Mouse (Mus musculus) thymus, adult 2 months (tissue): ENCODE results near the gene Zfp14. TPM values are rescaled to one million over a fixed set of nuclear protein-coding genes. Genes with fewer than 3 reads are reported as not detected.

ENCODE experiments used
- DNase-seq: peaks from one replicate; pipeline ENCODE4 v3.0.0; 2021
- H3K27ac ChIP-seq: fragments of 200-500 bp; 2 replicates; pipeline ENCODE4 v1.5.1; 2012; ENCODE audit warnings: low read length, control low read depth; ENCODE audit not compliant: control insufficient read depth, insufficient read depth
- H3K27me3 ChIP-seq: fragments of 200-500 bp; 2 replicates; pipeline ENCODE4 v1.6.1; 2012; ENCODE audit warnings: mild to moderate bottlenecking, low read length, moderate library complexity, mixed read lengths; ENCODE audit not compliant: control insufficient read depth, insufficient read depth
- H3K36me3 ChIP-seq: fragments of 200-500 bp; 2 replicates; pipeline ENCODE4 v1.6.1; 2012; ENCODE audit warnings: mild to moderate bottlenecking, low read length, moderate library complexity; ENCODE audit not compliant: control insufficient read depth, insufficient read depth
- H3K4me1 ChIP-seq: fragments of 200-500 bp; replicated peaks from 2 replicates; pipeline ENCODE4 v1.6.1; 2012; ENCODE audit warnings: low read length; ENCODE audit not compliant: control insufficient read depth, insufficient read depth
- H3K4me3 ChIP-seq: fragments of 200-500 bp; 2 replicates; pipeline ENCODE4 v1.5.1; 2012; ENCODE audit warnings: mild to moderate bottlenecking, low read length, control low read depth, moderate library complexity; ENCODE audit not compliant: control insufficient read depth, insufficient read depth
- CTCF ChIP-seq: fragments of 200-500 bp; IDR thresholded peaks from 2 replicates; pipeline ENCODE4 v1.5.1; 2012; ENCODE audit warnings: mild to moderate bottlenecking, control low read depth, low read length, moderate library complexity, borderline replicate concordance; ENCODE audit not compliant: control insufficient read depth, poor library complexity, insufficient read depth; ENCODE audit errors: extremely low read depth
- POLR2A ChIP-seq: fragments of 200-500 bp; IDR thresholded peaks from 2 replicates; pipeline ENCODE4 v1.6.1; 2012; ENCODE audit warnings: mild to moderate bottlenecking, low read length, control low read depth, moderate library complexity; ENCODE audit not compliant: control insufficient read depth, poor library complexity, insufficient read depth; ENCODE audit errors: extremely low read depth
- WGBS: fragments of 180-500 bp; shearing (Covaris S2); methylation state at CpG from one replicate; pipeline ENCODE4 v1.1.7; 2018; 5-methylcytosine and 5-hydroxymethylcytosine counted together
- polyA plus RNA-seq: library from polyadenylated mRNA; depleted of rRNA; stranded (reverse); fragments of >200 nt; gene quantifications from 2 replicates; pipeline ENCODE4 v1.2.3, GENCODE M21; 2012

Zfp14 gene
- polyA plus RNA-seq, 1 experiment: 3.3 TPM

DNA sequence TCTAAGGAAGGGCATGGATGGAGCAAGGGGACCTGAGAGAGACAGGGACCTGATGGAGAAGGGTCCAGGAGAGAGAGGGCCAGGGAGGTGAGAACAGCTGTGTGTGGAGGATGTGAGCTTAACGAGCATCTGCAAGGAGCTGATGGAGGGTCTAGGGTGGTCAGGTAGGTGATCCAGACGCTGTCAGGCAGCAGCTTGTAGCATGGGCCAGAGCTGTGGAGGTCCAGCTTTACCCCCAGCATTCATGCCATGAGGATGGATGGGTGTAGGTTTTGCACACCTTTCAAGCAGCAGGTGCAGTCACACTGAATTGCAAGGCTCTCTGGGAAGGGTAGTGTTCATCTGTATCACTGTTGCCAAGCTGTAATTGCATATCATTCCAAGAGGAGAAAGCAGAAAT is 31.6 kb downstream of the Zfp14 start:
- 94% methylated on average over 2 of the region's 2 CpGs for WGBS
- Histone ChIP-seq H3K4me3 (no peak overlapping the region), H3K27ac (no peak overlapping the region), H3K27me3 (no peaks in the 10 kb centered on the region), H3K4me1 (no peaks in the 10 kb centered on the region), H3K36me3 (peaks cover 13% of the 10 kb centered on the region)
- TF ChIP-seq POLR2A: no peak
- TF ChIP-seq CTCF: no peak
- no peak for DNase-seq

DNA sequence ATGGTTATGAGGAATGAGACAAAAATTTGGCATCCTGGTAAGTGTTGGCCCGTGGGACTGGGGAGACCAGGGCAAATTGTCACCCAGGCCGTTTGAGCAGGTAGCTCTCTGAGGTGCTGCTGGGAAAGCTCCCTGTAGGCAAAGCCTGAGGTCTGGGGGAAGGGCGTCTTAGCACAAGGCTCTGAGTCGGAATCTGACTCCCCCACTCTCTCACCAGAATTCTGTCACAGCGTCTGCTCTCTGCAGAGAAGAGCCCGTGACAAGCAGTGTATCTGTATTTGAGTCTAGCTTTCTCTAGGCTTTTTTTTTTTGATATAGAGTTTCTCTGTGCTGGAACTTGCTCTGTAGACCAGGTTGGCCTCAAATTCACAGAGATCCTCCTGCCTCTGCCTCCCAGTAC is 34.0 kb downstream of the Zfp14 start:
- TF ChIP-seq CTCF (no peak), POLR2A (no peak)
- Histone ChIP-seq H3K4me3 (no peak overlapping the region), H3K36me3 (peaks cover 7% of the 10 kb centered on the region), H3K27me3 (no peaks in the 10 kb centered on the region), H3K4me1 (no peaks in the 10 kb centered on the region), H3K27ac (no peak overlapping the region)
- no peak for DNase-seq
- WGBS: 94% methylated on average over 6 of the region's 6 CpGs

DNA sequence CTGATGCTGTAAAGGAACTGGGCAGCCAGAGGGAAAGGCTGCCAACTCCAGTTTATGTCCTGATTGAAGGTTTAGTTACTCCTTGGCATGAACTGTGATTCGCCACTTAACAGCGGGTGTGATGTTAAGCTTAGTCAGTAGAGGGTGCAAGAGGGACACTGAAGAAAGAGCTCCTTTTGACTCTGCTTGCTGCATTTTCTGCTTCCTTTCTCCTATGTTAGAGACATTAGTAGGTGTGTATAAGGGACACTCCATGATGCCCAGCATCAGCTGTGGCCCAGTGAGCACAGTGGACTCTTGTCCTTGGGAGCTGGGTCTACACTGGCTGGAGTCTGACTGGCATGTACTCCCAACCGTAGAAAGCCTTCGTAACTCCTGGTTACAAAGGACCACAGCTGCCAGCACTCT is 38.2 kb downstream of the Zfp14 start:
- Histone ChIP-seq H3K4me1 (no peaks in the 10 kb centered on the region; the same call in 1 of the 2 replicates), H3K27ac (no peak overlapping the region), H3K27me3 (no peaks in the 10 kb centered on the region), H3K4me3 (no peak overlapping the region), H3K36me3 (no peaks in the 10 kb centered on the region)
- WGBS: 78% methylated on average over 4 of the region's 4 CpGs
- no peak for TF ChIP-seq POLR2A
- peak; percentile 56 for DNase-seq

DNA sequence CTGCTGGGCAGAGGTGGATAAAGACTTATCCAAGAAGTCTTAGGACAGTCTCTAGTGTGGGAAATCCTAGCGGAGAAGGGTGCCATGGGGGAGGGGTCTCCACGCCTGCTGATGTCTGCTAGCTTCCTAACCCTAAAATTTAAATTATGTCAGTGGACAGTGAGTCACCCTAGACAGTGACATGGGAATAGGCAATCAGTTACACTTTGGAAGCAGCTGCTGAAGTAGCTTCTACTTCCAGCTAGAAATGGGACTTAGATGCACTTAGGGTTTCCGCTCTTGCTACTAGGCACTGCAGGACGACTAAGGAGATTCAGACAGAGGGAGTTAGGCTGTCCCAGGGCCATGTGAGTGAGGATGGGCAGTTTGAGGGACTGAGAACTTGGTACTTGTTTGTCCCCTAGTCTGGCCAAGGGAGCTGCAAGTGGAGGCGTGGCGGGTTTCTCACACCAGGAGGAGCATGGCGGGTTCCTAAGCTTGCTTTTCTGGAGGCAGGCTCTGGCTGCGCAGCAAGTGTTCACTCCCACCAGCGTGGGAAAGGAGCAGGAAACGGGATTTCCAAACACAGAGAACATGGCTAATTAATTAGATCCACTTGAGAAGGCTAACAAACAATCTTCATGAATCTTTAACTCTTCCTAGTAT is 40.5 kb downstream of the Zfp14 start:
- WGBS: 92% methylated on average over 10 of the region's 10 CpGs
- no peaks in the 10 kb centered on the region for H3K36me3 ChIP-seq
- no peak overlapping the region for H3K4me3 ChIP-seq
- H3K27ac ChIP-seq: no peak overlapping the region
- no peak for DNase-seq
- TF ChIP-seq CTCF: no peak
- no peak for TF ChIP-seq POLR2A
- no peaks in the 10 kb centered on the region; the same call in 1 of the 2 replicates for H3K4me1 ChIP-seq
- no peaks in the 10 kb centered on the region for H3K27me3 ChIP-seq

DNA sequence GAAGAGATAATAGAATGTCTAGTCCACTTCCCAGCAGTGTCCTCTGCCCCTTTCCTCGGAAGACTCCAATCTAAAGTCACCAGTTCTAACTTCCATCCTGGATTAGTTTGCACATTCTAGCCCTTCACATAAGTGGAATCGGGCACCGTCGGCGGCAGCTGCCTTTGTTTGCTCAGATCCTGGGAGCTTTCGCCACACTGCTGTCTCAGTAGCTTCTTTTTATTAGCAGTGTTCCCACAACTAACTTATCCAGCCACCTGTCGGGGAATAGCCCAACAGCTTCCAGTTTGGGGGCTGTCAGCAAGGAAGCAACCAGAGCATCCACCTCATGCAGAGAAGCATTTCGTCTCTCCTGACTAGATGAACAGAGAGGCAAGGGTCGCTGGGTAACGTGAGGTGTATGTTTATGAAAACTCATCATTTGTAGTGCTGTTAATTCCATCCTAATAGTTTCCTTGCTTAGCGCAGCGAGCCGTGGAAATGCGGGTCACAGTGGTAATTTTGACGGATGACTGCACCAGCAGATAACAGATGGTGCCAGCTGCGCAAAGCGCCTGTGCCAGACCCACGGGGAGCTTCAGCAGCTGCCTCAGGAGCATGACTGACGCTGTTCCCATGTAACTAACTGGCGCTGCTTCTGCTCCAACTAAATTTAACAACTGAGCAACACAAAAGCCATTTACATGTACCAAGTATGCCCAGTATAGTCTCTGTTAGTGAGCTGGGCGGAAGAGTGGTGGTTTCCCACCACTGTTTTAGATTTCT is 41.7 kb downstream of the Zfp14 start:
- Histone ChIP-seq H3K27ac (no peak overlapping the region), H3K4me3 (no peak overlapping the region), H3K4me1 (no peaks in the 10 kb centered on the region; the same call in 1 of the 2 replicates), H3K36me3 (no peaks in the 10 kb centered on the region), H3K27me3 (no peaks in the 10 kb centered on the region)
- WGBS: 93% methylated on average over 21 of the region's 21 CpGs
- no peak for DNase-seq
- TF ChIP-seq CTCF (no peak), POLR2A (no peak)

DNA sequence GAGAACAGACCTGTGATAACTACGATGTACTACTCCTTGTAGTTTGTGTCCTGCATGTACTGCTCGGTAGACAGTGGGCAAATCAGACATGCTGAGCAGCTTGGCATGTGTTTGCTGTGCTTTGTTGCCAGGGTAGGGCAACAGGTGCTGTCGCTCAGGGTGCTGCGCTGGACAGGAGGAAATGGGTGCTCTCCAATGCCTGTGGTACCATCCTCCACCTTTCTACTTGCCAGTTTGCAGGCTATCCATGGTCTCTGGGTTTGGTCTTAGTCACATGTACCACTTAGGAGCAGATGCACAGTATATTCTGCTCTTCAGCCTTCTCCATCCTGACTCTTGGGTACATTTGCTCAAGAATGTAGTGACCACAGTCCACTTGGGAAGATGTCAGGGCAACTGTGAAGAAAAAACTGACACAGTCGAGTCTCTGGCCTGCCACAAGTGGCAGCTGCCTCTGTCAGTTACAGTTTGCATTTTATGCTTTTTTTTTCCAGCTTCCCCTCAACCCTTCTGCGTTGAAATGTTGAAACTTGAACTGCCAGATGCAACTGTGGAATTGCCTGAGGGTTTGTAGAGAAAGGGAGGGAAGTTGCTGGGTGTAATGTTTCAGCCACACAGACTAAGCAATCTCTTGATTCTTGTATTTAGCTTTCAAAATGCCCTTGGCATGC is 43.0 kb downstream of the Zfp14 start:
- 0 out of 2 replicates have a peak overlapping the region, but pooled peaks have one; percentile 8 for H3K27ac ChIP-seq
- WGBS: 85% methylated on average over 6 of the region's 6 CpGs
- H3K36me3 ChIP-seq: no peaks in the 10 kb centered on the region
- H3K4me3 ChIP-seq: no peak overlapping the region
- DNase-seq: no peak
- no peaks in the 10 kb centered on the region; the same call in 1 of the 2 replicates for H3K4me1 ChIP-seq
- no peaks in the 10 kb centered on the region for H3K27me3 ChIP-seq
- no peak for TF ChIP-seq POLR2A
- no peak for TF ChIP-seq CTCF
